Mouse (Mus musculus): ENCODE measurements around the gene Coro1c. TPM values are rescaled to one million over a fixed set of nuclear protein-coding genes. Genes with fewer than 3 reads are reported as not detected.

The Coro1c gene
- polyA plus RNA-seq, 1 experiment = 132 TPM

- H3K9me3 ChIP-seq = peaks cover 6% of the 10 kb centered on the region; the same call in 1 of the 2 replicates
- peaks cover 82% of the 10 kb centered on the region for H3K36me3 ChIP-seq (replicated peaks; ENCODE audit: low read length)
- no peak overlapping the region for H3K4me3 ChIP-seq (replicated peaks)
- no peaks in the 10 kb centered on the region for H3K27me3 ChIP-seq (replicated peaks)
- TF ChIP-seq GATA1 (IDR thresholded peaks at IDR 0.05; ENCODE audit: borderline replicate concordance, low read length) = no peak
- TF ChIP-seq FLI1 (IDR thresholded peaks at IDR 0.05; ENCODE audit: low read length) = no peak
- H3K4me1 ChIP-seq = peaks cover 91% of the 10 kb centered on the region
Observed at GRCm38 (mm10) chr5:113947280-113947679, 38.7 kb upstream of the Coro1c start.

- H3K9me3 ChIP-seq = peaks cover 8% of the 10 kb centered on the region; the same call in 1 of the 2 replicates
- H3K36me3 ChIP-seq (replicated peaks; ENCODE audit: low read length) = peaks cover 93% of the 10 kb centered on the region
- no peaks in the 10 kb centered on the region for H3K27me3 ChIP-seq (replicated peaks)
- H3K4me1 ChIP-seq = peaks cover 91% of the 10 kb centered on the region
- TF ChIP-seq FLI1 (IDR thresholded peaks at IDR 0.05; ENCODE audit: low read length) = no peak
- no peak for TF ChIP-seq GATA1 (IDR thresholded peaks at IDR 0.05; ENCODE audit: borderline replicate concordance, low read length)
- peak overlapping the region; percentile 91 for H3K4me3 ChIP-seq (replicated peaks)
Observed at GRCm38 (mm10) chr5:113945126-113945525, 36.6 kb upstream of the Coro1c start.

- Histone ChIP-seq H3K4me3 (replicated peaks) (peak overlapping the region; percentile 34), H3K27me3 (replicated peaks) (no peaks in the 10 kb centered on the region), H3K36me3 (replicated peaks; ENCODE audit: low read length) (peaks cover 88% of the 10 kb centered on the region)
Observed at GRCm38 (mm10) chr5:113943328-113943727, 34.8 kb upstream of the Coro1c start.

GRCm38 (mm10) chr5:113942580-113942979 is 34.0 kb upstream of the Coro1c start:
- H3K36me3 ChIP-seq (replicated peaks; ENCODE audit: low read length) = peaks cover 85% of the 10 kb centered on the region
- TF ChIP-seq FLI1 (IDR thresholded peaks at IDR 0.05; ENCODE audit: low read length) (no peak), GATA1 (IDR thresholded peaks at IDR 0.05; ENCODE audit: borderline replicate concordance, low read length) (no peak)
- peaks cover 8% of the 10 kb centered on the region; the same call in 1 of the 2 replicates for H3K9me3 ChIP-seq
- H3K27me3 ChIP-seq (replicated peaks) = no peaks in the 10 kb centered on the region
- H3K4me3 ChIP-seq (replicated peaks) = no peak overlapping the region
- H3K4me1 ChIP-seq = peaks cover 94% of the 10 kb centered on the region

More at GRCm38 (mm10) chr5:113943328-113943727, 34.8 kb upstream of the Coro1c start:
- TF ChIP-seq GATA1 (IDR thresholded peaks at IDR 0.05; ENCODE audit: borderline replicate concordance, low read length) (no peak), FLI1 (IDR thresholded peaks at IDR 0.05; ENCODE audit: low read length) (no peak)
- Histone ChIP-seq H3K4me1 (peaks cover 91% of the 10 kb centered on the region), H3K9me3 (peaks cover 8% of the 10 kb centered on the region; the same call in 1 of the 2 replicates)

- Histone ChIP-seq H3K4me3 (replicated peaks) (no peak overlapping the region), H3K36me3 (replicated peaks; ENCODE audit: low read length) (peaks cover 61% of the 10 kb centered on the region), H3K4me1 (peaks cover 96% of the 10 kb centered on the region), H3K9me3 (peaks cover 9% of the 10 kb centered on the region), H3K27me3 (replicated peaks) (no peaks in the 10 kb centered on the region)
- TF ChIP-seq GATA1 (IDR thresholded peaks at IDR 0.05; ENCODE audit: borderline replicate concordance, low read length) = no peak
- TF ChIP-seq FLI1 (IDR thresholded peaks at IDR 0.05; ENCODE audit: low read length) = no peak
Observed at GRCm38 (mm10) chr5:113939263-113939900, 30.8 kb upstream of the Coro1c start.

GRCm38 (mm10) chr5:113937650-113938049 is 29.1 kb upstream of the Coro1c start:
- Histone ChIP-seq H3K4me3 (replicated peaks) (peak overlapping the region; percentile 68), H3K4me1 (peaks cover 96% of the 10 kb centered on the region), H3K9me3 (peaks cover 9% of the 10 kb centered on the region), H3K27me3 (replicated peaks) (no peaks in the 10 kb centered on the region), H3K36me3 (replicated peaks; ENCODE audit: low read length) (peaks cover 45% of the 10 kb centered on the region)
- TF ChIP-seq GATA1 (IDR thresholded peaks at IDR 0.05; ENCODE audit: borderline replicate concordance, low read length) (no peak), FLI1 (IDR thresholded peaks at IDR 0.05; ENCODE audit: low read length) (no peak)

- Histone ChIP-seq H3K27me3 (replicated peaks) (no peaks in the 10 kb centered on the region), H3K4me3 (replicated peaks) (no peak overlapping the region), H3K9me3 (peaks cover 7% of the 10 kb centered on the region), H3K36me3 (replicated peaks; ENCODE audit: low read length) (peaks cover 14% of the 10 kb centered on the region), H3K4me1 (peaks cover 90% of the 10 kb centered on the region)
- TF ChIP-seq FLI1 (IDR thresholded peaks at IDR 0.05; ENCODE audit: low read length) = no peak
- TF ChIP-seq GATA1 (IDR thresholded peaks at IDR 0.05; ENCODE audit: borderline replicate concordance, low read length) = no peak
Observed at GRCm38 (mm10) chr5:113933889-113934288, 25.3 kb upstream of the Coro1c start.

- TF ChIP-seq GATA1 (IDR thresholded peaks at IDR 0.05; ENCODE audit: borderline replicate concordance, low read length) (no peak), FLI1 (IDR thresholded peaks at IDR 0.05; ENCODE audit: low read length) (no peak)
- H3K4me3 ChIP-seq (replicated peaks) = no peak overlapping the region
- H3K9me3 ChIP-seq = peaks cover 10% of the 10 kb centered on the region
- H3K27me3 ChIP-seq (replicated peaks) = no peaks in the 10 kb centered on the region
- H3K4me1 ChIP-seq = peaks cover 86% of the 10 kb centered on the region
- peaks cover 13% of the 10 kb centered on the region for H3K36me3 ChIP-seq (replicated peaks; ENCODE audit: low read length)
Observed at GRCm38 (mm10) chr5:113933480-113933879, 24.9 kb upstream of the Coro1c start.

GRCm38 (mm10) chr5:113932310-113932709 is 23.8 kb upstream of the Coro1c start:
- H3K4me3 ChIP-seq (replicated peaks) = no peak overlapping the region
- TF ChIP-seq FLI1 (IDR thresholded peaks at IDR 0.05; ENCODE audit: low read length) = no peak
- TF ChIP-seq GATA1 (IDR thresholded peaks at IDR 0.05; ENCODE audit: borderline replicate concordance, low read length) = no peak
- no peaks in the 10 kb centered on the region for H3K27me3 ChIP-seq (replicated peaks)
- H3K9me3 ChIP-seq = peaks cover 21% of the 10 kb centered on the region
- H3K4me1 ChIP-seq = peaks cover 74% of the 10 kb centered on the region
- peaks cover 18% of the 10 kb centered on the region for H3K36me3 ChIP-seq (replicated peaks; ENCODE audit: low read length)

Data from megakaryocyte, embryonic 14.5 days (primary cell).